12 mouse cellular contexts compared by ENCODE assay signal in genomic region chr17:29394106-29394760, GRCm38 (mm10). TPM values are rescaled to one million over a fixed set of nuclear protein-coding genes. Genes with fewer than 3 reads are reported as not detected.
DNase-seq lines count a peak whose midpoint lies in the region; ATAC-seq and TF ChIP-seq lines count a peak whose summit lies in the region.
"Had no signal": no experiment of that assay in that cellular context is flagged by ENCODE, and none has a peak within 500 bp of the region (broad histone marks: within the 10 kb centered on the region; RNA-seq: fewer than 3 reads in every experiment).

No protein-coding gene starts in this region.

- no peak overlapping the region for H3K4me3 ChIP-seq in stomach, embryonic 15.5 days (replicated peaks)
- no peak overlapping the region for H3K4me3 ChIP-seq in stomach, postnatal 0 days (ENCODE audit: low read depth, low read length)
- H3K4me3 ChIP-seq in bone marrow, adult 2 months (replicated peaks; ENCODE audit: control insufficient read depth, low read depth, low read length) = no peak overlapping the region
- H3K4me3 ChIP-seq in midbrain, embryonic 13.5 days (replicated peaks) = no peak overlapping the region
- H3K4me3 ChIP-seq: intestine, embryonic 15.5 days; limb, embryonic 12.5 days had no signal

- H3K4me1 ChIP-seq in stomach, embryonic 15.5 days = peaks cover 22% of the 10 kb centered on the region
- 0 out of 2 replicates have a peak, but pooled peaks cover 6% of the 10 kb centered on the region for H3K4me1 ChIP-seq in stomach, postnatal 0 days (replicated peaks; ENCODE audit: control insufficient read depth, insufficient read depth)
- H3K4me1 ChIP-seq in bone marrow, adult 2 months (ENCODE audit: control insufficient read depth, insufficient read depth, low read length) = peaks cover 17% of the 10 kb centered on the region
- peaks cover 23% of the 10 kb centered on the region for H3K4me1 ChIP-seq in midbrain, embryonic 13.5 days (replicated peaks)

- whole genome bisulfite sequencing in stomach, embryonic 15.5 days = 44% methylated on average over 9 of the region's 9 CpGs
- WGBS in stomach, postnatal 0 days = 39% methylated on average over 9 of the region's 9 CpGs
- WGBS in bone marrow, adult 2 months = 6% methylated on average over 9 of the region's 9 CpGs
- 72% methylated on average over 9 of the region's 9 CpGs for WGBS in midbrain, embryonic 13.5 days

- H3K27ac ChIP-seq in stomach, embryonic 15.5 days = 0 out of 2 replicates have a peak overlapping the region, but pooled peaks have one; percentile 11
- H3K27ac ChIP-seq in stomach, postnatal 0 days (replicated peaks) = no peak overlapping the region
- H3K27ac ChIP-seq in bone marrow, adult 2 months (ENCODE audit: control insufficient read depth, insufficient read depth, low read depth, low read length, poor library complexity) = peak overlapping the region; percentile 93
- H3K27ac ChIP-seq in midbrain, embryonic 13.5 days = no peak overlapping the region
- H3K27ac ChIP-seq: intestine, embryonic 15.5 days; limb, embryonic 12.5 days had no signal

- ATAC-seq in stomach, embryonic 15.5 days (ENCODE audit: insufficient read depth, low FRiP score, low read depth) = no peak
- no peak for ATAC-seq in stomach, postnatal 0 days (ENCODE audit: low FRiP score, low TSS enrichment)
- no peak for ATAC-seq in cerebellum, adult (ENCODE audit: insufficient number of reproducible peaks, low FRiP score, low TSS enrichment)
- no peak for ATAC-seq in midbrain, embryonic 13.5 days
- ATAC-seq: intestine, embryonic 15.5 days had no signal

- H3K27me3 ChIP-seq in stomach, embryonic 15.5 days (replicated peaks) = no peaks in the 10 kb centered on the region
- H3K27me3 ChIP-seq in stomach, postnatal 0 days (ENCODE audit: control insufficient read depth, insufficient read depth, low read length) = no peaks in the 10 kb centered on the region
- peaks cover 24% of the 10 kb centered on the region for H3K27me3 ChIP-seq in midbrain, embryonic 13.5 days
- H3K27me3 ChIP-seq: intestine, embryonic 15.5 days had no signal

- no peak overlapping the region for H3K9ac ChIP-seq in stomach, embryonic 15.5 days
- no peak overlapping the region for H3K9ac ChIP-seq in stomach, postnatal 0 days (ENCODE audit: low read length)
- no peak overlapping the region for H3K9ac ChIP-seq in midbrain, embryonic 13.5 days (replicated peaks)
- H3K9ac ChIP-seq: intestine, embryonic 15.5 days; limb, embryonic 12.5 days had no signal

- H3K36me3 ChIP-seq in stomach, embryonic 15.5 days = no peaks in the 10 kb centered on the region
- H3K36me3 ChIP-seq in stomach, postnatal 0 days (ENCODE audit: control insufficient read depth, insufficient read depth, low read length) = no peaks in the 10 kb centered on the region
- no peaks in the 10 kb centered on the region for H3K36me3 ChIP-seq in midbrain, embryonic 13.5 days
- H3K36me3 ChIP-seq: intestine, embryonic 15.5 days; limb, embryonic 12.5 days had no signal

- no peak for TF ChIP-seq EP300 in stomach, postnatal 0 days (optimal IDR thresholded peaks at IDR 0.05)

- TF ChIP-seq POLR2A in bone marrow, adult 2 months (IDR thresholded peaks at IDR 0.05; ENCODE audit: borderline replicate concordance, control insufficient read depth, low read depth, low read length) = no peak

- DNase-seq in stomach, postnatal 0 days (ENCODE audit: low spot score) = no peak
- peak; percentile 57 to 79 for DNase-seq in monocyte, adult 2 months (ENCODE audit: low read depth in 1 of 2, low spot score in 2 of 2)
- no peak for DNase-seq in urinary bladder, postnatal 25 days (ENCODE audit: low spot score)
- no peak for DNase-seq in kidney, adult 9 months
- DNase-seq: embryo, embryonic 11 days; gastrocnemius, postnatal 10 days had no signal

- no peak for TF ChIP-seq CTCF in stomach, postnatal 0 days (IDR thresholded peaks at IDR 0.05; ENCODE audit: low read depth)
- TF ChIP-seq CTCF in bone marrow, adult 2 months (IDR thresholded peaks at IDR 0.05; ENCODE audit: control insufficient read depth, insufficient read depth, low read length) = no peak

- H3K9me3 ChIP-seq in stomach, embryonic 15.5 days = no peaks in the 10 kb centered on the region
- no peaks in the 10 kb centered on the region for H3K9me3 ChIP-seq in stomach, postnatal 0 days (ENCODE audit: control insufficient read depth, low read length)
- H3K9me3 ChIP-seq in midbrain, embryonic 13.5 days = no peaks in the 10 kb centered on the region
- H3K9me3 ChIP-seq: intestine, embryonic 15.5 days; limb, embryonic 12.5 days had no signal

- no peak overlapping the region for H3K4me2 ChIP-seq in stomach, embryonic 15.5 days
- no peak overlapping the region for H3K4me2 ChIP-seq in stomach, postnatal 0 days (replicated peaks; ENCODE audit: low read depth)
- no peak overlapping the region for H3K4me2 ChIP-seq in midbrain, embryonic 13.5 days (replicated peaks)
- H3K4me2 ChIP-seq: intestine, embryonic 15.5 days; limb, embryonic 12.5 days had no signal

RNA-seq across cellular contexts. Expression of gene Fgd2, which starts 33.5 kb away (rescaled TPM):
- polyA plus RNA-seq in stomach, embryonic 15.5 days (2015; fragmentation: Nextera tagmentation; extraction: Ambion mirVana) = 11.3 and 12.5 TPM in 2 replicates
- polyA plus RNA-seq in stomach, postnatal 0 days (2015; fragmentation: Nextera tagmentation; extraction: Ambion mirVana) = 5.9 and 8.2 TPM in 2 replicates
- 25.2 and 41.8 TPM in 2 replicates for polyA plus RNA-seq in bone marrow, adult 2 months (2011; ENCODE audit: insufficient read depth, insufficient read length, low replicate concordance, missing spikeins)
- 3.2 and 3.3 TPM in 2 replicates for polyA plus RNA-seq in midbrain, embryonic 13.5 days (2015; fragmentation: Nextera tagmentation; extraction: Ambion mirVana)

RNA-seq across cellular contexts. Expression of gene Mtch1, which starts 46.5 kb away (rescaled TPM):
- 250 and 272 TPM in 2 replicates for polyA plus RNA-seq in stomach, embryonic 15.5 days (2015; fragmentation: Nextera tagmentation; extraction: Ambion mirVana)
- polyA plus RNA-seq in stomach, postnatal 0 days (2015; fragmentation: Nextera tagmentation; extraction: Ambion mirVana) = 189 and 201 TPM in 2 replicates
- polyA plus RNA-seq in bone marrow, adult 2 months (2011; ENCODE audit: insufficient read depth, insufficient read length, low replicate concordance, missing spikeins) = 111 and 170 TPM in 2 replicates
- polyA plus RNA-seq in midbrain, embryonic 13.5 days (2015; fragmentation: Nextera tagmentation; extraction: Ambion mirVana) = 398 and 461 TPM in 2 replicates

Comparison
In these comparisons a context has a peak if more than half of its experiments do, and no peak if none do; other contexts are left out.
1. H3K27ac ChIP-seq: peak in stomach, embryonic 15.5 days (single experiment) and bone marrow, adult 2 months (single experiment); none in stomach, postnatal 0 days (single experiment) and midbrain, embryonic 13.5 days (single experiment).
2. DNase-seq: peak in monocyte, adult 2 months (2 of 2); none in stomach, postnatal 0 days (single experiment), urinary bladder, postnatal 25 days (single experiment) and kidney, adult 9 months (single experiment).